Mouse (Mus musculus) fibroblast of lung, adult 2 months (primary cell): ENCODE results near the gene Timeless.
"Not testable (repeated sequence)": the region's sequence is repeated elsewhere in the genome, so short reads cannot be mapped to it uniquely, and the experiment has no call there.

ENCODE experiments used
- DNase-seq: peaks from one replicate; pipeline ENCODE4 v3.0.0-alpha.2; 2011; ENCODE audit warnings: low read depth

Timeless gene

GRCm38 (mm10) chr10:128256328-128256727, 24.5 kb downstream of the Timeless start:
- DNase-seq: no peak

DNA sequence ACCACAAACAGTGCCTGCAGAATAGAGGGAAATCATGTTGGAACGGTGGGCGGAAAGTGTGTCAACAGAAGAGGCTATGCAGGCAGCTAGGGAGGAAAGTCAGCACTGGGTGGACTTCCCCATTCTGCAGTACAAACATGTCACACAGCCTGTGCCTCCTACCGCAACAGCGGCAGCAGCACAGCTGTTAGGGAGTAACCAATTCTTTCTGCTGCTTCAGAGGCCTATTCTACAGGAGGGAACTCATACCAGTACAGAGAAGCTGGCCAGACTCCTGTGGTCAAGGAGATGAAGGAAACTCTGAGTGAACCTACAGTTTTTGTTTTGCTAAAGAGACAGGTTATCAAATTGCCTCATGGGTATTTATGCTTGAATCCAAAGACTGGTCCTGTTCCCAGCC, 27.1 kb downstream of the Timeless start:
- no peak for DNase-seq

GRCm38 (mm10) chr10:128259946-128260345, 28.1 kb downstream of the Timeless start:
- DNase-seq: no peak

DNA sequence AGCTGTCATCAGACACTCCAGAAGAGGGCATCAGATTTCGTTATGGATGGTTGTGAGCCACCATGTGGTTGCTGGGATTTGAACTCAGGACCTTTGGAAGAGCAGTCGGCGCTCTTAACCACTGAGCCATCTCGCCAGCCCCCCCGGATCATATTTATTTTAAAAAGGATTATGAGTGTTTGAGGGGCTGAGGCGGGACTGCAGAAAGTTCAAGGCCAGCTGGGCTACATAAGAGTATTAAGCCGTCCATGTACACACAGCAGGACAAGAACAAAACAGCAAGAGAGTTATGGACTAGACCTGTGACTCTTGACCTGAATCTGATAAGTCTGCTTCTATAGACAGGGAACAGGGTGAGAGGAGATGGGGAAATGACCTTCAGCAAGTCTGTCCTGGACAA, 28.5 kb downstream of the Timeless start:
- DNase-seq: not testable (repeated sequence)

DNA sequence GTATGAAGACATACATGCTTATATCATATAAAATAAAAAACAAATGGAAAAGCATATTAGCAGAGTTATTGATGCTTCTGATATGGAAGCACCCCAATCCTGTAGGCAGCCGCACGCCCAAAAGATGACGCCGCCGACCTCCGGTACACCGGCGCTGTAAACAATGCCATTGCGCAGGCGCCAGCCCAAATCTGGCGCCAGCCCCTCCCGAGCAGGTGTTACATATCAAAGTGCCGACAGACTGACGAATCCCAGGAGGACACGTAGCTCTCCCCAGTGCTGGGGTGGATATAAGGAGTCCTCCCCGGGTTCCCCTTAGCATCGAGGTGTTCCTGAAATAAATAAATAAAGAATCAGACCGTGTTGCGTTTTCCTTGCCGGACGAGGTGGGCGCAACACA, 30.4 kb downstream of the Timeless start:
- no peak for DNase-seq

GRCm38 (mm10) chr10:128263393-128264310, 31.8 kb downstream of the Timeless start:
- no peak for DNase-seq

GRCm38 (mm10) chr10:128268371-128268770, 36.5 kb downstream of the Timeless start, which contains the start of gene Apof:
TSS of gene Apof (plus strand) at chr10:128268671.
- DNase-seq: no peak

DNA sequence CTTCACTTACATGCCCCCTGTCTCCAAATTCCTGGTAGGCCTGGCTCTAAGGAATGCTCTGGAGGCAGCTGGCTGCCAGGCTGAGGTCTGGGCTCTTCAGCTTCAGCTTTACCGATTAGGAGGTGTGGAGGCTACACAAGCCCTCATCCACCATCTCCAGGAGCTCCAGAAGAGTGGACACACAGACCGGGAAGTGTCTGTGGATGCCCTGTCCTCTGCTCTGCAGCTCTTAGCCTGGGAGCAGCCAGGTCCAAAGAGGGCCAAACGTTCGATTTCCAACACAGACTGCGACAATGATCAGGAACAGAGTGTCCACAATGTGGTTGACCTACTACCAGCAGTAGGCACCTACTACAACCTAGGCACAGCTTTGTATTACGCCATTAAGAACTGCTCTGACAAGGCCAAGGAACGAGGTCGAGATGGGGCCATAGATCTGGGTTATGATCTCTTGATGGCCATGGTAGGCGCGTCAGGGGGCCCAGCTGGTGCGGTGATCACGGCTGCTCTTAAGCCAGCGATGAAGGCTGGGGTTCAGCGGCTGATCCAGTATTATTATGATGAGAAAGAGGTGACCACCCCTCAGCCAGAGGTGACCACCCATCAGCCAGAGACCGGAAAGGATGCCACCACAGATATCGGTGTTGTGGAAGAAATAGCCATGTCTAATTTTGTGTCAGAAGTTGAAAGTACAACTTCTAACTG, 37.5 kb downstream of the Timeless start:
- no peak for DNase-seq

- peak; percentile 99 for DNase-seq
These were observed 38.5 kb downstream of the Timeless start, which contains the start of gene Stat2 for GRCm38 (mm10) chr10:128270287-128270841. TSS of gene Stat2 (plus strand) at chr10:128270559.

- DNase-seq: no peak
These were observed 39.0 kb downstream of the Timeless start for GRCm38 (mm10) chr10:128270866-128271265.

- no peak for DNase-seq
These were observed 40.0 kb downstream of the Timeless start for GRCm38 (mm10) chr10:128271883-128272282.

- not testable (repeated sequence) for DNase-seq
These were observed 41.1 kb downstream of the Timeless start for GRCm38 (mm10) chr10:128272819-128273439.

GRCm38 (mm10) chr10:128275374-128275773, 43.5 kb downstream of the Timeless start:
- DNase-seq: not testable (repeated sequence)

GRCm38 (mm10) chr10:128278158-128278557, 46.3 kb downstream of the Timeless start:
- no peak for DNase-seq

GRCm38 (mm10) chr10:128280943-128281342, 49.1 kb downstream of the Timeless start:
- DNase-seq: no peak

DNA sequence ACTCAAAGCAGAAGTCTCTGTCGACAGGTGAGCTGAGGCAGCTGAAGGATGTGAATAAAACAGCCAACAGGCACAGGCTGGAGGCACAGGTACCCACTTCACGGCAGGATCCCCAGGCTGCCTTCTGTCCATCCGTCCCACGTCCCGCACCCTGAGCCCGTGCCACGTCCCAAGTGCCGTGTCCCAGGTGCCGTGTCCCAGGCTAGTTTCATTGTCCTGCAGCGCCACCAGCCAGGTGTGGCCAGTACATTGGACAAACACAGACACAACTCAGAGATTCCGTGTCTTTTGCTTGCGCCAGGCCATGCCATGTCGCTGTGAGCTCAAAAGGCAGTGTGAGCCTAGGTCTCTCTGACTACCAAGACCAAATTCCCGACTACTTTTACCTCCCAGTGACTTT, 49.8 kb downstream of the Timeless start:
- DNase-seq: no peak

- DNase-seq: no peak
These were observed 51.1 kb downstream of the Timeless start for GRCm38 (mm10) chr10:128282886-128283450.

DNA sequence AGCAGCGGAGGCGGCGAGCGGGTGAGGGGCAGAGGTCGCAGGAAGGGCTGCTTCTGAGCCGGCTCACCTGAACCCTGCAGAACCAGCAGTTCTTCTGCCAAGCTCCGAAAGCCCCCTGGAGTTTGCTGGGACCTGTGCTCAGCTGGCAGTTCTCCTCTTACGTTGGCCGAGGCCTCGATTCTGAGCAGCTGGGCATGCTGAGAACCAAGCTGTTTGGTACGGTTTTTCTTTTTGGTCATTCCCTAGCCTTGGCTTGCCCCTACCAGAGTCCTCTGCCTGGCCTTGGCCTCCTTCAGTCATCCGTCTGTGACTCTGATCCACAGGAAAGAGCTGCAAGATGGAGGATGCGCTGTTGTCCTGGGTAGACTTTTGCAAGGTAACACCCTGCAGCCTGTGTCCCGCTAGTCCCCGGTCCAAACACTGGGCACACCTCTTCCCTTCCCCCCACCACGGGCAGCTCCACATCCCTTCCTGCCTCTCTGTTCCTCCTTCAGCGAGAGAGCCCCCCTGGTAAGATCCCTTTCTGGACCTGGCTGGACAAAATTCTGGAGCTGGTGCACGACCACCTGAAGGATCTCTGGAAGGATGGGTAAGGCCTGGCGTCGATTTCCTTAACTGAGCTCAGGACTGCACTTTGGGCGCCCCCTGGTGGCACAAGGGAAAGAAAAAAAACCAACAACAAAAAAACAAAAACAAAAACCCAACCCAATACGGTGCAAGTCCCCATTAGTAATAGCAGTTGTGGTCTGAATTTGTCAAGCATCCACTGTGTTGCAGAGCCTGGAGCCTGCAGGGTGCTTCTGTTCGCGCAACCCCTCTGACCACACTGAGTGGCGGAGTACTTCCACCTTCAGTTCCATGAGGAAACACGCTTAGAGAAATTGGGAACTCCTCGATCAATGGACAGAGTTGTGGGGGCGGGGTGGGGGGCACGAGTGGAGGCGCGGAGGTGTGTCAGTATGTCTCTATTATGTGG, 52.0 kb downstream of the Timeless start:
- peak; percentile 20 for DNase-seq

DNA sequence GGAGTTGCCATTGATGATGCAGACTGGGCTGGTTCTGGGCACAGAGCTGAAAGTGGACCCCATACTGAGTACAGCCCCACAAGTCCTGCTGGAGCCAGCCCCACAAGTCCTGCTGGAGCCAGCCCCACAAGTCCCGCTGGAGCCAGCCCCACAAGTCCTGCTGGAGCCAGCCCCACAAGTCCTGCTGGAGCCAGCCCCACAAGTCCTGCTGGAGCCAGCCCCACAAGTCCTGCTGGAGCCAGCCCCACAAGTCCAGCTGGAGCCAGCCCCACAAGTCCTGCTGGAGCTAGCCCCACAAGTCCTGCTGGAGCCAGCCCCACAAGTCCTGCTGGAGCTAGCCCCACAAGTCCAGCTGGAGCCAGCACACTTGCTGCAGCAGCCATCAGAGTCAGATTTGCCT, 58.7 kb downstream of the Timeless start:
- DNase-seq: not testable (repeated sequence)

- no peak for DNase-seq
These were observed 64.7 kb downstream of the Timeless start for GRCm38 (mm10) chr10:128296370-128297090.
